Mouse (Mus musculus) ES-E14 (cell line): Measurements from ENCODE around the gene A530032D15Rik.
"Not testable (repeated sequence)": the region's sequence is repeated elsewhere in the genome, so short reads cannot be mapped to it uniquely, and the experiment has no call there.

ENCODE experiments used
- HCFC1 ChIP-seq: IDR thresholded peaks from 2 replicates; pipeline ENCODE4 v1.6.1; 2012; ENCODE audit warnings: low read length, inconsistent platforms, borderline replicate concordance; ENCODE audit not compliant: insufficient read depth
- ZNF384 ChIP-seq: IDR thresholded peaks from 2 replicates; pipeline ENCODE4 v1.6.1; 2012; ENCODE audit warnings: low read depth, low read length, inconsistent platforms

GRCm38 (mm10) chr1:85073099-85073498 lies 36.6 kb downstream of the A530032D15Rik start:
- TF ChIP-seq ZNF384, HCFC1: not testable (repeated sequence)
